Mouse (Mus musculus): ENCODE data around the gene Zpbp2.

DNA sequence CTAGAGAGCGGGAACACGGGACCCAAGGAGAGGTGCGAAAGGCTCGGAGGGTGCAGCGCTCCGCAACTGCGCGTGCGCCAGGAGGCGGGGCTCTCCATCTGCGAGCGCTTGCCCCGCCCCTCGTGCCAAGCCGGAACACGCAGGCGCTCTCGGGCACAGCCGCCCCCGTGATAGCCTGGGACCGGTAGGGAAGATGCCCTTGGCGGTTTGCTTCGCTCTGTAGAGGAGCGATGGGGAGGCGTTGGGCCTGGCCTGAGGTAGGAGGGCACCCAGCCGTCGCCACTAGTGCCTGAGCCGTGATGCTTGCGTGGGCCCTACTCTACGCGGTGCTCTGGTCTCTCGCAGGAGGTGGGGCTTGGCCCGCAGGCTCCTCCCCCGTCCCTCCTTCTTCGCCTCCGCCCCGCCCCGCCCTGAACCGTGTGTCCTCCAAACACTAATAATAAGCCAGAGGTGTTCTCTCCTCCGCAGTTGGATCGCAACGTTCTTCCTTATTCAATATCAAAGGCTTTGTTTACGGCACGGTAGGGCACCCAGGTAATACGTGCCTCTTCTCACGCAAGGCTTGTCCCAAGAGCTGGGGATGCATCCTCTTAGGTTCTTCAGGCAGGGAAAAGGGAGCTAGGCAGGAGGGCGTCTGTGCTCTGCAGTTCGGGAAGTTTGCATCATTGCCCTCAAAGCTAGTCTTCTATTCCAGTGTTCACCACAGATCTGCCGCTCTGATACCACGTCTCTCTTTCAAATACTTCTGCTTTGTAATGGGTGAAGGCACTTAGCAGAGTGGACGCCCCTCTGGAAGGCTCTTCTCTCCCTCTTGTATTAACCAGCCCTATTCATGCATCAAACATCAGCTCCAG is at the start of gene Zpbp2:
- TF ChIP-seq CTCF (IDR thresholded peaks at IDR 0.05; ENCODE audit: low read depth, low read length), result no peak
- 0 out of 2 replicates have a peak, but pooled peaks have one; percentile 9 for TF ChIP-seq POLR2A (IDR thresholded peaks at IDR 0.05; ENCODE audit: extremely low read depth, insufficient read depth, low read length)

Measured in liver, adult 2 months (tissue).